Mouse (Mus musculus) embryonic facial prominence, embryonic 11.5 days (tissue): ENCODE results near the gene Plin2. TPM values are rescaled to one million over a fixed set of nuclear protein-coding genes. Genes with fewer than 3 reads are reported as not detected.
"Not testable (repeated sequence)": the region's sequence is repeated elsewhere in the genome, so short reads cannot be mapped to it uniquely, and the experiment has no call there.

Experiments
- ATAC-seq: fragments of 200-750 bp; cut with Nextera tagmentation; replicated peaks from 2 replicates; pipeline ENCODE4 v1.8.0; 2017; ENCODE audit warnings: low read depth; ENCODE audit not compliant: insufficient number of reproducible peaks, low FRiP score, low TSS enrichment
- DNase-seq: peaks from one replicate; pipeline ENCODE4 v3.0.0-alpha.2; 2015; ENCODE audit warnings: low spot score
- H3K27ac ChIP-seq: fragments of 300-500 bp; sonication (generic); replicated peaks from 2 replicates; pipeline ENCODE4 v1.5.1; 2014; ENCODE audit warnings: mild to moderate bottlenecking, low read depth, low read length, control low read depth
- H3K27me3 ChIP-seq: fragments of 300-500 bp; sonication (generic); 2 replicates; pipeline ENCODE4 v1.6.1; 2014; ENCODE audit warnings: mild to moderate bottlenecking, low read length, moderate library complexity, mixed read lengths; ENCODE audit not compliant: control insufficient read depth, insufficient read depth
- H3K36me3 ChIP-seq: fragments of 300-500 bp; sonication (generic); replicated peaks from 2 replicates; pipeline ENCODE4 v1.6.1; 2014; ENCODE audit warnings: low read depth, mild to moderate bottlenecking, low read length, moderate library complexity, mixed read lengths; ENCODE audit not compliant: control insufficient read depth, insufficient read depth
- H3K4me1 ChIP-seq: fragments of 300-500 bp; sonication (generic); 2 replicates; pipeline ENCODE4 v1.6.1; 2014; ENCODE audit warnings: low read length, mixed read lengths; ENCODE audit not compliant: control insufficient read depth, insufficient read depth
- H3K4me2 ChIP-seq: fragments of 300-500 bp; sonication (generic); 2 replicates; pipeline ENCODE4 v1.6.1; 2014; ENCODE audit warnings: low read depth, mild to moderate bottlenecking, control low read depth, low read length, moderate library complexity
- H3K4me3 ChIP-seq: fragments of 300-500 bp; sonication (generic); 2 replicates; pipeline ENCODE4 v1.5.1; 2014; ENCODE audit warnings: low read depth, low read length, control low read depth
- H3K9ac ChIP-seq: fragments of 300-500 bp; sonication (generic); replicated peaks from 2 replicates; pipeline ENCODE4 v1.6.1; 2014; ENCODE audit warnings: mild to moderate bottlenecking, control low read depth, low read length
- H3K9me3 ChIP-seq: fragments of 300-500 bp; sonication (generic); replicated peaks from 2 replicates; pipeline ENCODE4 v1.6.1; 2016; ENCODE audit warnings: mild to moderate bottlenecking, low read length, inconsistent platforms, mixed read lengths; ENCODE audit not compliant: control insufficient read depth
- WGBS: fragments of 180-500 bp; shearing (Covaris S2); extraction: QIAGEN DNeasy Blood & Tissue Kit; methylation state at CpG from one replicate; pipeline ENCODE4 v1.1.7; 2014; 5-methylcytosine and 5-hydroxymethylcytosine counted together
- polyA plus RNA-seq: library from polyadenylated mRNA; unstranded; fragments of >200 nt; fragmentation: Nextera tagmentation; extraction: Ambion mirVana; gene quantifications from 2 replicates; pipeline ENCODE4 v1.2.1, GENCODE M21; 2014

Plin2 gene
- polyA plus RNA-seq, 1 experiment from 2014 or later: 79.8 TPM

DNA sequence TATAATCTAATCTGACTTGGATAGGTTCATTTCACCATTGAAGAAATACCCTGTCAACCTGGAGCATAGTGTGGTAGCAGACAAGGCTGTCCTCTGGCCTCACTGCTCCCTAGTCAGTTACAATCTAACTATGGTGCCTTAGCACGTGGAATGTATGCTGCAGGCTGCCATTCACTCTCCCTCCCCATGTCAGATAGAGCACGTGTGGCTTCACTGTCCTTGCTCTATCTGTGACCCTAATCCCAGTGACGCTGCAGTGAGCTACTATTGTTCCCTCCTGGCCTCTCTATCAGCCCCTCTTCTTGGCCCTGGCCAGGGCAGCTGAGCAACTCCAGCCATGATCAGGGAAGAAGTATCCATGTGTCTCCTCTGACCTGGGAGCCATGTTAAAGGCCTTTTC, 11.6 kb upstream of the Plin2 start:
- WGBS: 39% methylated on average over 3 of the region's 3 CpGs
- no peak for ATAC-seq

DNA sequence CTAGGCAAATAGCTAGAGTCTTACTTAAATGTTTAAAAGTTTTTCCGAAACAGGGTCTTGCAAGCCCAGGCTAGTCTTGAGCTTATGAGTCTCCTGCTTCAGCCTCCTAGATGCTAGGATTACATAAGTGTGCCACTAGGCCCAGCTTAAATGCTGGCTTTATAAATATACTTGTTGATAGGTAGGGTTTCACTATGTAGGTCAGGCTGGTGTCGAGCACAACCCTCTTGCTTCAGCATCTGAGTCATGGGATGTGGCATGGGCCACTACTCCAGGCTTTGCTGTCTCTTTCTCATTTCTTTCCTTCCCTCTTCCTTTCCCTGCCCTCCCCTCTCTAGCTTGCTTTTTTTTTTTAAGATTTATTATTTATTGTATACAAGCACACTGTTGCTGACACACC, 9.8 kb upstream of the Plin2 start:
- Histone ChIP-seq H3K9me3 (no peaks in the 10 kb centered on the region), H3K27ac (no peak overlapping the region), H3K36me3 (no peaks in the 10 kb centered on the region), H3K4me1 (no peaks in the 10 kb centered on the region), H3K4me3 (no peak overlapping the region), H3K9ac (no peak overlapping the region), H3K4me2 (no peak overlapping the region), H3K27me3 (no peaks in the 10 kb centered on the region)
- 86% methylated on average over 2 of the region's 2 CpGs for WGBS
- no peak for DNase-seq
- ATAC-seq: no peak

More for the DNA sequence above, 11.6 kb upstream of the Plin2 start:
- H3K36me3 ChIP-seq: no peaks in the 10 kb centered on the region
- no peak overlapping the region for H3K9ac ChIP-seq
- no peaks in the 10 kb centered on the region for H3K4me1 ChIP-seq
- no peak overlapping the region for H3K4me3 ChIP-seq
- H3K9me3 ChIP-seq: no peaks in the 10 kb centered on the region
- no peak for DNase-seq
- no peak overlapping the region for H3K27ac ChIP-seq
- H3K4me2 ChIP-seq: no peak overlapping the region
- no peaks in the 10 kb centered on the region for H3K27me3 ChIP-seq

DNA sequence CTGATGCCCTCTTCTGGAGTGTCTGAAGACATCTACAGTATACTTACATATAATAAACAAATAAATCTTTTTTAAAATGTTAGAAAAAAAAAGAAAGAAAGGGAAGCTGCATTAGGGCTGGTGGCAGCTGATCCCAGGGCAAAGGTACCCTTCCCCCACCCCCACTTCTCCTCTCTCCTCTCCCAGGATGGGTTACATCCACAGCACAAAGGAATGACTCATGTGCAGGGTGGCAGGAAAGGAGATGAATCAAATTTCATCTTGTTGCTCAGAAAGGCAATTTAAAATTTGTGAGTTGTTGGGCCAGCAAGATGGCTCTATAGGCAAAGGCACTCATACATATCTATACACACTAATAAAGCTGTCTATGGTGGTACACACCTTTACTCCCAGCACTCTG, 6.9 kb upstream of the Plin2 start:
- Histone ChIP-seq H3K27ac (no peak overlapping the region), H3K9ac (no peak overlapping the region), H3K27me3 (no peaks in the 10 kb centered on the region), H3K4me1 (no peaks in the 10 kb centered on the region), H3K9me3 (no peaks in the 10 kb centered on the region), H3K4me2 (no peak overlapping the region), H3K36me3 (no peaks in the 10 kb centered on the region), H3K4me3 (no peak overlapping the region)
- DNase-seq (no peak), ATAC-seq (no peak)

DNA sequence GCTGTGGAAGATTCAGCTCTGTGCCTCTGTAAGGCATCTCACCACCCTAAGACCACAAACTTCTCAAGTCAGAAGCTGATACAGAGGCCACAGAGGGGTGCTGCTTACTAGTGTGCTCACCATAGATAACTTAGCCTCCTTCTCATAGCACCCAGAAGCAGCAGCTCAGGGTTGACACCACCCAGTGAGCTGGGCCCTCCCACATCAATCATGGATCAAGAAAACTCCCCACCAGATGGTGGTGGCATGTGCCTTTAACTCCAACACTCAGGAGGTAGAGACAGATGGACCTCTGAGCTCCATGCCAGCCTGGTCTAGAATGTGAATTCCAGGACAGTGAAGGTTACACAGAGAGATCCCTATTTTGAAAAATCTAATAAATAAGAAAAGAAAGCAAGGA, 4.9 kb upstream of the Plin2 start:
- H3K4me3 ChIP-seq, DNase-seq, H3K27ac ChIP-seq, H3K9ac ChIP-seq, H3K9me3 ChIP-seq, H3K27me3 ChIP-seq, H3K4me2 ChIP-seq, H3K4me1 ChIP-seq, H3K36me3 ChIP-seq: not testable (repeated sequence)
- 0 out of 2 replicates have a peak, but pooled peaks have one; percentile 12 for ATAC-seq

DNA sequence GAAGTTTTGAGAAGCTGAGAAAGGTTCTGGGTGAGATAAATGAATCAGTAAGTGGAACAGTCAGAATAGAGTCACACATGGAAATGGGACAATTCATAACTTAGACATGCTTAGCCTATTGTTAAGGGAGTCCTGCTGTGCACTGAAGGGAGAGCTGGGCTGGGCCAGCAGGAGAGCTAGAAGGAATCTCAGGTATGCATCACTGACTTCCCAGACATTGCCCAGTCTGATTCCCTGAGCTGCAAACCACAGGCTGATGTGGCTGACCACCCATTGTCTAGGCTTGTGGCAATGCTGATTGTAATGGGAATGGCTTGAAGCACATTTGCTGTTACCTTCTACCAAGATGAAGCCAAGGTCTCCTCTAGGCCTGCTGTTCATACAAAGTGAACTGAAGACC, 4.3 kb upstream of the Plin2 start:
- not testable (repeated sequence) for H3K4me2 ChIP-seq, H3K9me3 ChIP-seq, H3K4me1 ChIP-seq, H3K9ac ChIP-seq, DNase-seq, H3K27ac ChIP-seq, H3K4me3 ChIP-seq, H3K36me3 ChIP-seq, H3K27me3 ChIP-seq, ATAC-seq

DNA sequence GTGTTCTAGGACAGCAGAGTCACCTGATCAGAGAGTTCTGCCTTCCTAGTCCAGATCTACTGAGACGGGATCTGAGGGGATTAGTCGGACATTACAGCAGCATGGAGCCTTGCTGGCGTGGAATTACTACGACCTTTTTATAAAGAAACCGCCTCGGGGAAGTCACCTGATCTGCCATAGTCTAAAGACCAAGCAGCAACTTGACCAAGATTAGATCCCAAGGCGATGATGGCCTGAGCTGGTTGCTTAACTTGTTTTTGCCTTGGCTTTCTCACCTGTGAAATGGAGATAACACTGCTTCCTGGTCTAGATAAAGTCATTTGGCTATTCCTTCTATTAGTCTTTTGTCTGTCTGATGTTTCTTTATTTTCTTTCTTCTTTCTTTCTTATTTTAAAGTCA, 2.6 kb upstream of the Plin2 start:
- H3K4me3 ChIP-seq: no peak overlapping the region
- ATAC-seq (no peak), DNase-seq (no peak)
- WGBS: 64% methylated on average over 7 of the region's 7 CpGs
- no peaks in the 10 kb centered on the region for H3K4me1 ChIP-seq
- H3K27ac ChIP-seq: no peak overlapping the region
- H3K9me3 ChIP-seq: no peaks in the 10 kb centered on the region
- H3K4me2 ChIP-seq: no peak overlapping the region
- H3K9ac ChIP-seq: no peak overlapping the region
- H3K27me3 ChIP-seq: no peaks in the 10 kb centered on the region
- H3K36me3 ChIP-seq: no peaks in the 10 kb centered on the region

DNA sequence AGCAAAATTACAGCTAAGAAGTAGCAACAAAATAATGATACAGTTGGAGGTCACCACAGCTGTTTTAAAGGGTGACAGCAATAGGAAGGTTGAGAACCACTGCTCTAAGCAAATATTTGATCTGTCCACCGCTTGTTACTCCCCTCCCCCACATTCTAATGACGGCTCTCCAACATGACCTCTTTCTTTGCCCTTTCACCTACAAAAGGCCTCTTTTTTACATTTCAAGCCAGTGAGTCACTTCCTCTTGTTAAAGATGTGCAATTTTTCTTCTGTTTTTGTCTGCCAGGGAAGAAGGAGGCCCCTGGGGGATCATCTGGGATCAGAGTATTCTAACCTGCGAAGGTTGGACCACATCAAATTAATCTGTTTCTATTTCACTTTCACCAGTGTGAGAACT, 1.9 kb upstream of the Plin2 start:
- no peaks in the 10 kb centered on the region for H3K36me3 ChIP-seq
- no peaks in the 10 kb centered on the region for H3K4me1 ChIP-seq
- 20% methylated on average over 3 of the region's 3 CpGs for WGBS
- DNase-seq (no peak), ATAC-seq (no peak)
- H3K4me2 ChIP-seq: no peak overlapping the region
- no peaks in the 10 kb centered on the region for H3K9me3 ChIP-seq
- H3K27ac ChIP-seq: no peak overlapping the region
- H3K4me3 ChIP-seq: no peak overlapping the region
- no peak overlapping the region for H3K9ac ChIP-seq
- no peaks in the 10 kb centered on the region for H3K27me3 ChIP-seq

DNA sequence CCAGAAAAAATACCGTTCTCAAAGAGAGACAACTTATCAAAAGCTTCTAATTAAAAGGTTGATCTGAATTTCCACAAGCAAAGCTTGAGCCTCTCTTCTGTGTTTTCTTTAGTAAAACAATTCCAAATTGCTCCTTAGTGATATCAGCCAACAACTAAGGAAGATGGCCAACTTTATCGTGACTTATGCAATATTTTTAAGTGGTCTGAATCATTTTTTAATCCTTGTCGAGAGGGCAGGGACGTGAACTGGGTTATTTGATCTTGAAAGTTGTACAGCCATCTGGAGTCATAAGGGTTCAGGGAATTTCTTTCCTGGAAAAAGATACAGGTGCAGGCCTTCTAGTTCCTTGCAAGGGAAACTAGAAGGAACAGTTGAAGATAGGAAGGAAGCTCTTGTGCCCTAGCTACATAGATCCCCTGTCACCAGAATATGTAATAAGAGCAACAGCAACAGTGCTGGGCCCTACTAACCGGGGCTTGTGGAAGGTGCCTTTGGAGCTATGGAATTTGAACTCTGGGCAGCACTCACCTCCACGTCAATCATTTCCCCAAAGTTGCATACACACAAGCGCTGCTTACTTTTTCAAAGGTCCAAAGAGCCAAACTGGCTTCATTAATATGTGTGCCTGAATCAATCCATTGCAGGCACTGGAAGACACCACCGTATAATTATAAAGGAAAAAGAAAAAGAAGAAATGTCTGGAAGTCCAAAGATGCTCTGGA, 884 bp upstream of the Plin2 start:
- Histone ChIP-seq H3K9me3 (no peaks in the 10 kb centered on the region), H3K4me1 (no peaks in the 10 kb centered on the region), H3K4me3 (no peak overlapping the region), H3K36me3 (no peaks in the 10 kb centered on the region), H3K27me3 (no peaks in the 10 kb centered on the region), H3K4me2 (no peak overlapping the region), H3K9ac (no peak overlapping the region; the same call in 1 of the 2 replicates), H3K27ac (no peak overlapping the region)
- DNase-seq (no peak), ATAC-seq (no peak)
- WGBS: 72% methylated on average over 8 of the region's 8 CpGs
